Mouse (Mus musculus): ENCODE measurements at regions not wholly inside any gene's neighbourhood (a gene's known extent, or its start where the extent isn't known, plus 50 kb on each side); places are given as distances from the start of the nearest gene placed in this dataset.

GRCm38 (mm10) chr3:78884029-78884428 lies 402.3 kb downstream of the Rapgef2 start:
- no peak for DNase-seq (ENCODE audit: low read depth, low spot score)
- Histone ChIP-seq H3K9ac (ENCODE audit: insufficient read depth, low read depth, low read length, poor library complexity, severe bottlenecking) (no peak overlapping the region), H3K4me1 (ENCODE audit: control insufficient read depth in 2 of 2, insufficient read depth in 2 of 2, low read length in 2 of 2, poor library complexity in 1 of 2) (no peaks in the 10 kb centered on the region), H3K9me3 (ENCODE audit: control insufficient read depth, insufficient read depth, low read depth, low read length) (no peaks in the 10 kb centered on the region), H3K27ac (ENCODE audit: insufficient read depth, low read depth, low read length, poor library complexity, severe bottlenecking) (no peak overlapping the region), H3K4me3 (ENCODE audit: insufficient read depth in 1 of 2, low read depth in 1 of 2, low read length in 2 of 2, poor library complexity in 1 of 2, severe bottlenecking in 1 of 2) (no peak overlapping the region), H3K36me3 (ENCODE audit: control insufficient read depth, insufficient read depth, low read length, poor library complexity, severe bottlenecking) (no peaks in the 10 kb centered on the region)
- TF ChIP-seq MAFK (IDR thresholded peaks at IDR 0.05; ENCODE audit: insufficient read depth, low read depth, low read length) (no peak), ZC3H11A (IDR thresholded peaks at IDR 0.05; ENCODE audit: borderline replicate concordance, low read depth, low read length) (no peak), HCFC1 (IDR thresholded peaks at IDR 0.05; ENCODE audit: borderline replicate concordance, insufficient read depth, low read length) (no peak), CHD2 (IDR thresholded peaks at IDR 0.05; ENCODE audit: low read depth, low read length) (no peak), ZNF384 (IDR thresholded peaks at IDR 0.05; ENCODE audit: low read depth, low read length) (no peak)
- in situ Hi-C loops (cut with MboI; ENCODE audit: low sequenced_read_pairs in 2 of 2, unreplicated experiment in 2 of 2), result no loop called here

- no peaks in the 10 kb centered on the region for H3K4me1 ChIP-seq (ENCODE audit: control insufficient read depth in 2 of 2, insufficient read depth in 2 of 2, low read length in 2 of 2, poor library complexity in 1 of 2)
- TF ChIP-seq CHD2 (IDR thresholded peaks at IDR 0.05; ENCODE audit: low read depth, low read length) (no peak), ZC3H11A (IDR thresholded peaks at IDR 0.05; ENCODE audit: borderline replicate concordance, low read depth, low read length) (no peak), HCFC1 (IDR thresholded peaks at IDR 0.05; ENCODE audit: borderline replicate concordance, insufficient read depth, low read length) (no peak), ZNF384 (IDR thresholded peaks at IDR 0.05; ENCODE audit: low read depth, low read length) (no peak), MAFK (IDR thresholded peaks at IDR 0.05; ENCODE audit: insufficient read depth, low read depth, low read length) (no peak)
- in situ Hi-C loops (cut with MboI; ENCODE audit: low sequenced_read_pairs in 2 of 2, unreplicated experiment in 2 of 2), result no loop called here
- no peaks in the 10 kb centered on the region for H3K36me3 ChIP-seq (ENCODE audit: control insufficient read depth, insufficient read depth, low read length, poor library complexity, severe bottlenecking)
- H3K4me3 ChIP-seq (ENCODE audit: insufficient read depth in 1 of 2, low read depth in 1 of 2, low read length in 2 of 2, poor library complexity in 1 of 2, severe bottlenecking in 1 of 2), result no peak overlapping the region
- no peaks in the 10 kb centered on the region for H3K9me3 ChIP-seq (ENCODE audit: control insufficient read depth, insufficient read depth, low read depth, low read length)
- no peak overlapping the region for H3K27ac ChIP-seq (ENCODE audit: insufficient read depth, low read depth, low read length, poor library complexity, severe bottlenecking)
- no peak for DNase-seq (ENCODE audit: low read depth, low spot score)
- H3K9ac ChIP-seq (ENCODE audit: insufficient read depth, low read depth, low read length, poor library complexity, severe bottlenecking), result no peak overlapping the region
Observed at GRCm38 (mm10) chr3:78880072-78880471, 406.2 kb downstream of the Rapgef2 start.

GRCm38 (mm10) chr3:78877323-78877722 lies 409.0 kb downstream of the Rapgef2 start:
- no peak for DNase-seq (ENCODE audit: low read depth, low spot score)
- Histone ChIP-seq H3K9me3 (ENCODE audit: control insufficient read depth, insufficient read depth, low read depth, low read length) (no peaks in the 10 kb centered on the region), H3K9ac (ENCODE audit: insufficient read depth, low read depth, low read length, poor library complexity, severe bottlenecking) (no peak overlapping the region), H3K4me3 (ENCODE audit: insufficient read depth in 1 of 2, low read depth in 1 of 2, low read length in 2 of 2, poor library complexity in 1 of 2, severe bottlenecking in 1 of 2) (no peak overlapping the region), H3K27ac (ENCODE audit: insufficient read depth, low read depth, low read length, poor library complexity, severe bottlenecking) (no peak overlapping the region), H3K4me1 (ENCODE audit: control insufficient read depth in 2 of 2, insufficient read depth in 2 of 2, low read length in 2 of 2, poor library complexity in 1 of 2) (no peaks in the 10 kb centered on the region), H3K36me3 (ENCODE audit: control insufficient read depth, insufficient read depth, low read length, poor library complexity, severe bottlenecking) (no peaks in the 10 kb centered on the region)
- no peak for TF ChIP-seq CHD2 (IDR thresholded peaks at IDR 0.05; ENCODE audit: low read depth, low read length)
- TF ChIP-seq MAFK (IDR thresholded peaks at IDR 0.05; ENCODE audit: insufficient read depth, low read depth, low read length), result no peak
- TF ChIP-seq ZNF384 (IDR thresholded peaks at IDR 0.05; ENCODE audit: low read depth, low read length), result no peak
- no peak for TF ChIP-seq HCFC1 (IDR thresholded peaks at IDR 0.05; ENCODE audit: borderline replicate concordance, insufficient read depth, low read length)
- TF ChIP-seq ZC3H11A (IDR thresholded peaks at IDR 0.05; ENCODE audit: borderline replicate concordance, low read depth, low read length), result no peak
- in situ Hi-C loops (cut with MboI; ENCODE audit: low sequenced_read_pairs in 2 of 2, unreplicated experiment in 2 of 2), result no loop called here

GRCm38 (mm10) chr3:78866896-78867295 lies 419.4 kb downstream of the Rapgef2 start:
- Histone ChIP-seq H3K27ac (ENCODE audit: insufficient read depth, low read depth, low read length, poor library complexity, severe bottlenecking) (no peak overlapping the region), H3K9ac (ENCODE audit: insufficient read depth, low read depth, low read length, poor library complexity, severe bottlenecking) (no peak overlapping the region), H3K36me3 (ENCODE audit: control insufficient read depth, insufficient read depth, low read length, poor library complexity, severe bottlenecking) (no peaks in the 10 kb centered on the region), H3K4me3 (ENCODE audit: insufficient read depth in 1 of 2, low read depth in 1 of 2, low read length in 2 of 2, poor library complexity in 1 of 2, severe bottlenecking in 1 of 2) (no peak overlapping the region), H3K9me3 (ENCODE audit: control insufficient read depth, insufficient read depth, low read depth, low read length) (no peaks in the 10 kb centered on the region), H3K4me1 (ENCODE audit: control insufficient read depth in 2 of 2, insufficient read depth in 2 of 2, low read length in 2 of 2, poor library complexity in 1 of 2) (no peaks in the 10 kb centered on the region)
- TF ChIP-seq ZC3H11A (IDR thresholded peaks at IDR 0.05; ENCODE audit: borderline replicate concordance, low read depth, low read length) (no peak), ZNF384 (IDR thresholded peaks at IDR 0.05; ENCODE audit: low read depth, low read length) (no peak), HCFC1 (IDR thresholded peaks at IDR 0.05; ENCODE audit: borderline replicate concordance, insufficient read depth, low read length) (no peak), CHD2 (IDR thresholded peaks at IDR 0.05; ENCODE audit: low read depth, low read length) (no peak), MAFK (IDR thresholded peaks at IDR 0.05; ENCODE audit: insufficient read depth, low read depth, low read length) (no peak)
- in situ Hi-C loops (cut with MboI; ENCODE audit: low sequenced_read_pairs in 2 of 2, unreplicated experiment in 2 of 2), result loop anchor here in 1 of 2 experiments (10.0 kb wide), 1 partner anchor 322 kb away; no protein-coding TSS in a partner anchor
- DNase-seq (ENCODE audit: low read depth, low spot score), result no peak

All from ES-E14 (cell line).